Mouse (Mus musculus): ENCODE data around the gene Cks2. TPM values are rescaled to one million over a fixed set of nuclear protein-coding genes. Genes with fewer than 3 reads are reported as not detected.

The Cks2 gene
- total and polyA plus RNA-seq, 3 experiments, result 243 to 846 (median 297) TPM

GRCm38 (mm10) chr13:51688688-51689087, 43.7 kb downstream of the Cks2 start (continued):
- 0 out of 2 replicates have a peak, but pooled peaks have one; percentile 44 for TF ChIP-seq MYC (IDR thresholded peaks at IDR 0.05; ENCODE audit: low read depth, low read length)
- peak; percentile 75; the same call in 1 of the 2 replicates for TF ChIP-seq SIN3A (IDR thresholded peaks at IDR 0.05; ENCODE audit: low read length)

DNA sequence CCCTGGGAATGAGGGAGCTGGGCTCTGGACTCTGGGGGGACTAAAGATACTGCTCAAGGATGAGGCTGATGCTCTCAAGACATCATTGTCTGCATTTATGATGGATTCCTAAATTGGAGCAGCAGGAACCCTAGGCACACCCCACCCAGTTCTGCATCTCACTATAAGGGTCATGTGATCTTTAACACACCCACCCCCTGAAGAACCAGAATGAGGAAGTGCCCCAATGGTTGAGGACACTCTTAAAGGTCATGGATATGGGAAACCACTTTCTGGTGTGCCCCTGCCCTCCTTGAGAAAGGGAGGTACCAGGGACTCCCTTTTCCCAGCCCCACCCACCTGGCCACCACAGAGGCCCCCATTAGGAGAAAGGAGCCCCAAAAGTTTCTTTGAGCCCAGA, 51.4 kb downstream of the Cks2 start:
- Histone ChIP-seq H3K79me2 (ENCODE audit: control insufficient read depth, insufficient read depth, low read length, poor library complexity) (no peaks in the 10 kb centered on the region), H3K9me3 (replicated peaks; ENCODE audit: insufficient read depth, low read length) (no peaks in the 10 kb centered on the region), H3K9ac (ENCODE audit: control insufficient read depth, low read depth, low read length, poor library complexity, severe bottlenecking) (no peak overlapping the region), H3K36me3 (ENCODE audit: control insufficient read depth in 1 of 2, insufficient read depth in 2 of 2, low read length in 2 of 2) (peaks cover 2 to 21% of the 10 kb centered on the region in 2 experiments; a peak in 3 of 4 replicates), H3K4me1 (ENCODE audit: control insufficient read depth in 1 of 2, insufficient read depth in 2 of 2, low read length in 2 of 2) (peaks cover 22 to 29% of the 10 kb centered on the region in 2 experiments), H3K4me3 (ENCODE audit: control insufficient read depth in 1 of 2, insufficient read depth in 1 of 2, low read depth in 2 of 2, low read length in 2 of 2) (no peak overlapping the region), H3K27ac (ENCODE audit: control insufficient read depth, low read depth, low read length) (no peak overlapping the region), H3K27me3 (ENCODE audit: control insufficient read depth in 1 of 2, insufficient read depth in 2 of 2, low read length in 2 of 2) (no peaks in the 10 kb centered on the region)
- DNase-seq (ENCODE audit: low read depth, low spot score), result peak; percentile 67
- TF ChIP-seq CHD2 (IDR thresholded peaks at IDR 0.05; ENCODE audit: low read length) (no peak), POLR2A (IDR thresholded peaks at IDR 0.05; ENCODE audit: control insufficient read depth in 1 of 2, insufficient read depth in 1 of 2, low read depth in 1 of 2, low read length in 2 of 2, poor library complexity in 1 of 2) (no peak), RCOR1 (IDR thresholded peaks at IDR 0.05; ENCODE audit: low read depth, low read length) (0 out of 2 replicates have a peak, but pooled peaks have one; percentile 25), MAZ (IDR thresholded peaks at IDR 0.05; ENCODE audit: low read depth, low read length) (0 out of 2 replicates have a peak, but pooled peaks have one; percentile 48), JUND (IDR thresholded peaks at IDR 0.05; ENCODE audit: low read depth, low read length) (no peak), EP300 (IDR thresholded peaks at IDR 0.05; ENCODE audit: low read depth in 1 of 2, low read length in 2 of 2) (peak; percentile 15 to 47; a peak in 1 of 4 replicates), RAD21 (IDR thresholded peaks at IDR 0.05; ENCODE audit: low read depth, low read length) (no peak), USF1 (IDR thresholded peaks at IDR 0.05; ENCODE audit: low read depth, low read length) (peak; percentile 91), E2F4 (IDR thresholded peaks at IDR 0.05; ENCODE audit: borderline replicate concordance, low read depth, low read length) (no peak), TBP (IDR thresholded peaks at IDR 0.05; ENCODE audit: low read depth, low read length) (no peak), ELF1 (IDR thresholded peaks at IDR 0.05; ENCODE audit: low read depth, low read length) (peak; percentile 60; the same call in 1 of the 2 replicates), UBTF (IDR thresholded peaks at IDR 0.05; ENCODE audit: borderline replicate concordance, insufficient read depth, low read depth, low read length) (no peak), USF2 (IDR thresholded peaks at IDR 0.05; ENCODE audit: borderline replicate concordance in 1 of 2, insufficient read depth in 1 of 2, low read depth in 1 of 2, low read length in 2 of 2) (peak in 1 of 2 experiments; percentile 68; a peak in 1 of 4 replicates), MEF2A (IDR thresholded peaks at IDR 0.05; ENCODE audit: extremely low read depth, insufficient replicate concordance, low read depth, low read length, poor library complexity, severe bottlenecking) (no peak), POLR2AphosphoS5 (IDR thresholded peaks at IDR 0.05; ENCODE audit: borderline replicate concordance, low read depth, low read length) (no peak), MXI1 (IDR thresholded peaks at IDR 0.05; ENCODE audit: low read depth, low read length) (0 out of 2 replicates have a peak, but pooled peaks have one; percentile 40), CHD1 (IDR thresholded peaks at IDR 0.05; ENCODE audit: low read depth, low read length) (0 out of 2 replicates have a peak, but pooled peaks have one; percentile 44), MYB (IDR thresholded peaks at IDR 0.05; ENCODE audit: low read depth, low read length) (no peak), ZKSCAN1 (IDR thresholded peaks at IDR 0.05; ENCODE audit: low read depth, low read length) (no peak), KAT2A (conservative IDR thresholded peaks at IDR 0.05; ENCODE audit: low read depth, low read length) (no peak), ZNF384 (IDR thresholded peaks at IDR 0.05; ENCODE audit: low read depth, low read length) (no peak), ETS1 (IDR thresholded peaks at IDR 0.05; ENCODE audit: low read depth, low read length) (peak; percentile 13; the same call in 1 of the 2 replicates), NELFE (IDR thresholded peaks at IDR 0.05; ENCODE audit: low read depth, low read length) (no peak), SMC3 (IDR thresholded peaks at IDR 0.05; ENCODE audit: low read depth, low read length) (no peak), TCF12 (IDR thresholded peaks at IDR 0.05; ENCODE audit: low read depth, low read length) (no peak), NRF1 (IDR thresholded peaks at IDR 0.05; ENCODE audit: insufficient read depth, low read depth, low read length, poor library complexity, severe bottlenecking) (no peak), MYC (IDR thresholded peaks at IDR 0.05; ENCODE audit: low read depth, low read length) (no peak), GATA1 (IDR thresholded peaks at IDR 0.05; ENCODE audit: low read depth, low read length) (no peak), GABPA (IDR thresholded peaks at IDR 0.05; ENCODE audit: low read depth, low read length) (no peak), ZC3H11A (IDR thresholded peaks at IDR 0.05; ENCODE audit: low read depth, low read length) (no peak), MAFK (IDR thresholded peaks at IDR 0.05; ENCODE audit: borderline replicate concordance, low read depth, low read length) (no peak), HCFC1 (IDR thresholded peaks at IDR 0.05; ENCODE audit: low read depth, low read length) (no peak), SIN3A (IDR thresholded peaks at IDR 0.05; ENCODE audit: low read length) (peak; percentile 32; the same call in 1 of the 2 replicates), CTCF (IDR thresholded peaks at IDR 0.05 in 2 of 3, conservative IDR thresholded peaks at IDR 0.05 in 1 of 3; ENCODE audit: control insufficient read depth in 1 of 3, insufficient read depth in 1 of 3, low read depth in 2 of 3, low read length in 3 of 3, poor library complexity in 1 of 3, severe bottlenecking in 1 of 3) (no peak)
